ENCODE assay signal across 27 mouse cellular contexts in genomic region chr12:105271016-105271965, GRCm38 (mm10). TPM values are rescaled to one million over a fixed set of nuclear protein-coding genes. Genes with fewer than 3 reads are reported as not detected.
DNase-seq lines count a peak whose midpoint lies in the region; ATAC-seq lines count a peak whose summit lies in the region.
"Had no signal": no experiment of that assay in that cellular context is flagged by ENCODE, and none has a peak within 500 bp of the region (broad histone marks: within the 10 kb centered on the region; RNA-seq: fewer than 3 reads in every experiment).

No protein-coding gene starts in this region.

- no peak overlapping the region for H3K4me3 ChIP-seq in kidney, embryonic 14.5 days (ENCODE audit: low read length)
- no peak overlapping the region for H3K4me3 ChIP-seq in neural tube, embryonic 13.5 days
- H3K4me3 ChIP-seq in limb, embryonic 10.5 days: no peak overlapping the region
- H3K4me3 ChIP-seq: embryonic facial prominence, embryonic 12.5 days; erythroblast, embryonic 14.5 days had no signal

- no peak for DNase-seq in kidney, postnatal 25 days
- DNase-seq in neural tube, embryonic 10.5 days (ENCODE audit: extremely low spot score, low spot score): no peak
- DNase-seq in limb, embryonic 10.5 days (ENCODE audit: low spot score): peak; percentile 53
- no peak for DNase-seq in heart, postnatal 25 days (ENCODE audit: low spot score)
- DNase-seq: adrenal gland, adult 2 months; cerebellum, adult 8-10 months; gastrocnemius, postnatal 25 days; kidney, adult 18-20 months; layer of hippocampus, postnatal 36 days; liver; lung, postnatal 10 days; right cerebral cortex, postnatal 25 days; thymus, postnatal 36 days had no signal

- intact Hi-C loops in heart, postnatal 25 days (cut with DNase I): no loop called here

- H3K4me1 ChIP-seq in kidney, embryonic 14.5 days (ENCODE audit: control insufficient read depth, insufficient read depth, low read length): no peaks in the 10 kb centered on the region
- 0 out of 2 replicates have a peak, but pooled peaks cover 6% of the 10 kb centered on the region for H3K4me1 ChIP-seq in neural tube, embryonic 13.5 days (replicated peaks)
- H3K4me1 ChIP-seq in limb, embryonic 10.5 days: peaks cover 8% of the 10 kb centered on the region
- H3K4me1 ChIP-seq: embryonic facial prominence, embryonic 12.5 days had no signal

- ATAC-seq in kidney, embryonic 14.5 days (ENCODE audit: low FRiP score, low TSS enrichment): peak; percentile 75; the same call in 1 of the 2 replicates
- ATAC-seq in neural tube, embryonic 13.5 days (ENCODE audit: low read depth): peak; percentile 47; the same call in 1 of the 2 replicates
- no peak for ATAC-seq in megakaryocyte, adult 5-6 weeks (ENCODE audit: poor library complexity, severe bottlenecking)
- ATAC-seq: forebrain, embryonic 14.5 days had no signal

- no peaks in the 10 kb centered on the region for H3K9me3 ChIP-seq in kidney, embryonic 14.5 days (ENCODE audit: control insufficient read depth, low read length)
- no peaks in the 10 kb centered on the region for H3K9me3 ChIP-seq in neural tube, embryonic 13.5 days
- no peaks in the 10 kb centered on the region for H3K9me3 ChIP-seq in limb, embryonic 10.5 days (replicated peaks)
- H3K9me3 ChIP-seq: embryonic facial prominence, embryonic 12.5 days had no signal

- H3K9ac ChIP-seq in kidney, embryonic 14.5 days (ENCODE audit: low read depth, low read length): no peak overlapping the region
- H3K9ac ChIP-seq in neural tube, embryonic 13.5 days: no peak overlapping the region
- H3K9ac ChIP-seq: embryonic facial prominence, embryonic 12.5 days had no signal

- H3K4me2 ChIP-seq in kidney, embryonic 14.5 days (replicated peaks; ENCODE audit: low read depth, low read length): no peak overlapping the region
- H3K4me2 ChIP-seq in neural tube, embryonic 13.5 days: no peak overlapping the region
- H3K4me2 ChIP-seq: embryonic facial prominence, embryonic 12.5 days; midbrain, embryonic 11.5 days had no signal

- H3K27ac ChIP-seq in kidney, embryonic 14.5 days (ENCODE audit: low read depth, low read length): no peak overlapping the region
- peak overlapping the region; percentile 42; the same call in 1 of the 2 replicates for H3K27ac ChIP-seq in neural tube, embryonic 13.5 days (replicated peaks)
- H3K27ac ChIP-seq in limb, embryonic 10.5 days: no peak overlapping the region
- H3K27ac ChIP-seq: embryonic facial prominence, embryonic 12.5 days had no signal

- H3K27me3 ChIP-seq in kidney, embryonic 14.5 days (ENCODE audit: control insufficient read depth, insufficient read depth, low read length): peaks cover 5% of the 10 kb centered on the region; the same call in 1 of the 2 replicates
- no peaks in the 10 kb centered on the region for H3K27me3 ChIP-seq in neural tube, embryonic 13.5 days
- H3K27me3 ChIP-seq in limb, embryonic 10.5 days (ENCODE audit: low read depth, poor library complexity, severe bottlenecking): no peaks in the 10 kb centered on the region
- H3K27me3 ChIP-seq: embryonic facial prominence, embryonic 12.5 days had no signal

- H3K36me3 ChIP-seq in kidney, embryonic 14.5 days (ENCODE audit: control insufficient read depth, insufficient read depth, low read length): no peaks in the 10 kb centered on the region
- H3K36me3 ChIP-seq in neural tube, embryonic 13.5 days: no peaks in the 10 kb centered on the region
- H3K36me3 ChIP-seq in limb, embryonic 10.5 days: no peaks in the 10 kb centered on the region
- H3K36me3 ChIP-seq: embryonic facial prominence, embryonic 12.5 days had no signal

- 25% methylated on average over 17 of the region's 17 CpGs for WGBS in kidney, embryonic 14.5 days
- 49% methylated on average over 17 of the region's 17 CpGs for WGBS in neural tube, embryonic 13.5 days
- WGBS in limb, embryonic 10.5 days: 29% methylated on average over 17 of the region's 17 CpGs

RNA-seq across cellular contexts. Expression of gene Tcl1, which starts 48.7 kb away (rescaled TPM):
- not detected in 2 replicates for polyA plus RNA-seq in kidney, embryonic 14.5 days (2014; fragmentation: Nextera tagmentation; extraction: Ambion mirVana)
- not detected in 2 replicates for polyA plus RNA-seq in neural tube, embryonic 13.5 days (2015; fragmentation: Nextera tagmentation; extraction: Ambion mirVana)
- not detected in 2 replicates for polyA plus RNA-seq in limb, embryonic 10.5 days (2016; fragmentation: Nextera tagmentation; extraction: Ambion mirVana)
- total RNA-seq in heart, postnatal 25 days (2021): not detected
- not detected in 2 replicates for total RNA-seq in megakaryocyte, adult 5-6 weeks (2015)
- not detected in 2 replicates for total RNA-seq in megakaryocyte, adult 5-6 weeks (2017)
- total RNA-seq: CH12.LX; gastrocnemius, postnatal 25 days; layer of hippocampus, adult 18-20 months; layer of hippocampus, postnatal 36 days; left cerebral cortex, postnatal 25 days had no signal
- polyA plus RNA-seq: adrenal gland, adult 2 months; embryonic facial prominence, embryonic 12.5 days; erythroblast, embryonic 14.5 days; forebrain, embryonic 14.5 days; heart, embryonic 16.5 days; liver, embryonic 16.5 days; midbrain, embryonic 11.5 days; spleen, adult 2 months; stomach, embryonic 14.5 days had no signal
